Mouse (Mus musculus) lung, postnatal 0 days (tissue): ENCODE measurements around the gene Dmp1. TPM values are rescaled to one million over a fixed set of nuclear protein-coding genes. Genes with fewer than 3 reads are reported as not detected.
A peak's percentile ranks its signal among the peaks of the same experiment; 100 is the strongest.

Source experiments
- ATAC-seq: fragments of 200-750 bp; cut with Nextera tagmentation; 2 replicates; pipeline ENCODE4 v1.8.0; 2017; ENCODE audit warnings: moderate library complexity
- DNase-seq: peaks from one replicate; pipeline ENCODE4 v3.0.0-alpha.2; 2016; ENCODE audit warnings: low spot score
- H3K27ac ChIP-seq: fragments of 300-500 bp; sonication (generic); 2 replicates; pipeline ENCODE4 v1.5.1; 2014; ENCODE audit warnings: antibody characterized with exemption, mild to moderate bottlenecking, low read length, mixed read lengths
- H3K27me3 ChIP-seq: fragments of 300-500 bp; sonication (generic); replicated peaks from 2 replicates; pipeline ENCODE4 v1.6.1; 2014; ENCODE audit warnings: low read length, mixed read lengths; ENCODE audit not compliant: insufficient read depth
- H3K36me3 ChIP-seq: fragments of 300-500 bp; sonication (generic); 2 replicates; pipeline ENCODE4 v1.6.1; 2014; ENCODE audit warnings: low read length, mixed read lengths; ENCODE audit not compliant: insufficient read depth
- H3K4me1 ChIP-seq: fragments of 300-500 bp; sonication (generic); 2 replicates; pipeline ENCODE4 v1.6.1; 2014; ENCODE audit warnings: antibody characterized with exemption, low read depth, low read length, mixed read lengths; ENCODE audit not compliant: insufficient read depth
- H3K4me2 ChIP-seq: fragments of 300-500 bp; sonication (generic); replicated peaks from 2 replicates; pipeline ENCODE4 v1.6.1; 2014; ENCODE audit warnings: low read depth, mild to moderate bottlenecking, low read length, moderate library complexity, mixed read lengths
- H3K4me3 ChIP-seq: fragments of 300-500 bp; sonication (generic); 2 replicates; pipeline ENCODE4 v1.5.1; 2014; ENCODE audit warnings: low read depth, low read length
- H3K9ac ChIP-seq: fragments of 300-500 bp; sonication (generic); replicated peaks from 2 replicates; pipeline ENCODE4 v1.6.1; 2014; ENCODE audit warnings: low read depth, mild to moderate bottlenecking
- H3K9me3 ChIP-seq: fragments of 300-500 bp; sonication (generic); 2 replicates; pipeline ENCODE4 v1.6.1; 2016; ENCODE audit warnings: low read length, mixed read lengths
- CTCF ChIP-seq: IDR thresholded peaks from 2 replicates; pipeline ENCODE4 v1.5.1; 2016; ENCODE audit warnings: antibody characterized with exemption, mild to moderate bottlenecking
- EP300 ChIP-seq: IDR thresholded peaks from 2 replicates; pipeline ENCODE4 v1.6.1; 2016; ENCODE audit warnings: antibody characterized with exemption, mild to moderate bottlenecking, control low read depth
- WGBS: fragments of 180-500 bp; shearing (Covaris S2); extraction: QIAGEN DNeasy Blood & Tissue Kit; methylation state at CpG from one replicate; pipeline ENCODE4 v1.1.7; 2014; 5-methylcytosine and 5-hydroxymethylcytosine counted together
- polyA plus RNA-seq: library from polyadenylated mRNA; unstranded; fragments of >200 nt; fragmentation: Nextera tagmentation; extraction: Ambion mirVana; gene quantifications from 2 replicates; pipeline ENCODE4 v1.2.1, GENCODE M21; 2015

The Dmp1 gene
- polyA plus RNA-seq, 1 experiment from 2014 or later, result 0.05 TPM

DNA sequence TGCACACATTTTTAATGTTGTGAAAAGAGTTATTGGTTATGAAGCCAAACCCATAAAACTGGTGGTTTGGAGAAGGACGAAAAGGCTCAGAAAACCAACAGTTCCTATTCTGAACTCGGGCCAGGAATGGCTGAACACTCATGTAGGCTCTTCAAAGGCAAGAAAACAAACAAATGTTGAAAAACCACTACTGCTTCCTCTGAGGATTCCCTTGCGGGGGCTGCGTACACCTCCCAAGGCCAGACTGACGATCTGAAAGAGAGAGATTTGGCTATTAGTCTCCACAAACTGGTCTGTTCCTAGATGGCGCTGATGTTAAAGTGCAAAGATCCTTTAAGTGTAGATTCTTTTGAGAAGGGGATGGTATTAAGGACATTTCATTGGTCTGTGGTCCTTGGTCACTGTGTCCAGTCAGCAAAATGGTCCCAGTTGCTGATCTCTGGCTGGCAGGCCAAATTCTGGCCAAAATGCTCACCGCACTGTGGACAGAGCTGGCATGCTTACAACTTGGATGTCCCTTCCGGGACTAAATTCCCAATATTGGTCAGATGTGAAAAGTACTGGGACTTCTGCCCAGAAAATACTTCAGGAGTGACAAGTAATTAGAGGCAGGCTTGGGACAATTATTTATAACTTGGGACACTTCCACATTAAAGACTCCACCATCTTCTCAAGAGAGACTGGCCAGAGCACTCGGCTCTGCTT is 37.4 kb downstream of the Dmp1 start:
- Histone ChIP-seq H3K36me3 (no peaks in the 10 kb centered on the region), H3K9ac (no peak overlapping the region), H3K4me1 (no peaks in the 10 kb centered on the region), H3K27ac (peak overlapping the region; percentile 45; the same call in 1 of the 2 replicates), H3K27me3 (no peaks in the 10 kb centered on the region), H3K9me3 (no peaks in the 10 kb centered on the region), H3K4me2 (no peak overlapping the region), H3K4me3 (no peak overlapping the region)
- DNase-seq, result peak; percentile 64
- ATAC-seq, result peak; percentile 49
- 38% methylated on average over 9 of the region's 9 CpGs for WGBS
- TF ChIP-seq CTCF, result peak; percentile 8; the same call in 1 of the 2 replicates
- 0 out of 2 replicates have a peak, but pooled peaks have one; percentile 15 for TF ChIP-seq EP300

DNA sequence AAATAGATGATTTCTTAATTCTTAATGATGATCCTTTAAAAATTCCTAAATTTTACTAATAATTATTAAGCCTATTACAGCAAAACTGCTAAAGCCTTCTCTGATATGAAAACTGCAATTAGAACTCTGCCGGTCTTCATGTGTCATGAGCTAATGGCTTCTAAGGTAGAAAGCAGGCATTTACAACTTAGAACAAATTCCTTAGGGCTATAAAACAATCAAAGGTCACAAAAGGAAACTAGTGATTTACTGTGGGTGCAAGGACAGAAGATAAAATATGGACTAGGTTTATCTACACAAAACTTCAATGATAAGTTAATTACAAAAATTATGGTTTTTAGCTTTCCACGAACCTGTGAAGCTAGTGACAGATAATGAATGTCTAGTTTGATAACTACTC is 41.8 kb downstream of the Dmp1 start:
- Histone ChIP-seq H3K9me3 (no peaks in the 10 kb centered on the region), H3K27ac (no peak overlapping the region), H3K4me2 (no peak overlapping the region), H3K4me1 (no peaks in the 10 kb centered on the region), H3K4me3 (no peak overlapping the region), H3K27me3 (no peaks in the 10 kb centered on the region), H3K36me3 (no peaks in the 10 kb centered on the region), H3K9ac (no peak overlapping the region)
- no peak for TF ChIP-seq EP300
- TF ChIP-seq CTCF, result no peak
- no peak for ATAC-seq
- no peak for DNase-seq
- 71% methylated on average over 2 of the region's 2 CpGs for WGBS

DNA sequence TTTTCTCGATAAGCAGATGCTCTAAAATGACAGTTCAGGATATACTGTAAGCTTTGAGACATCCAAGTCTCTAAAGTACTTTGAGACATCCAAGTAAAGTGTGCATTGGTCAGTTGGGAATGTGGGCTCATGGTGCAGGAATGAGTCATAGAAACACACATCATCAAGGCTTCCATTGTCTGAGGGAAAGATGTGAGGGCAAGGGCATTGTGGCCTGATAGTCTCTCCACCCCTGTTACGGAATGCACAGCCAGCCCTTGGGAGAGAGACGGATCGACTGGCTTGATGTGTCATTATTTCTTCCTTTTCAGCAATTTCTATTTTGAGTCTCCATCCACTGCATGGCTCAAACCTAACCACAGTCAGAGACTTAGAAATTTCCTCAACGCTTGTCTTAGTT is 49.4 kb downstream of the Dmp1 start:
- Histone ChIP-seq H3K4me1 (no peaks in the 10 kb centered on the region), H3K27ac (no peak overlapping the region), H3K9ac (no peak overlapping the region), H3K36me3 (no peaks in the 10 kb centered on the region), H3K9me3 (no peaks in the 10 kb centered on the region), H3K4me2 (no peak overlapping the region), H3K4me3 (no peak overlapping the region), H3K27me3 (no peaks in the 10 kb centered on the region)
- ATAC-seq, result no peak
- TF ChIP-seq CTCF (no peak), EP300 (no peak)
- DNase-seq, result no peak
- WGBS, result 77% methylated on average over 5 of the region's 5 CpGs

DNA sequence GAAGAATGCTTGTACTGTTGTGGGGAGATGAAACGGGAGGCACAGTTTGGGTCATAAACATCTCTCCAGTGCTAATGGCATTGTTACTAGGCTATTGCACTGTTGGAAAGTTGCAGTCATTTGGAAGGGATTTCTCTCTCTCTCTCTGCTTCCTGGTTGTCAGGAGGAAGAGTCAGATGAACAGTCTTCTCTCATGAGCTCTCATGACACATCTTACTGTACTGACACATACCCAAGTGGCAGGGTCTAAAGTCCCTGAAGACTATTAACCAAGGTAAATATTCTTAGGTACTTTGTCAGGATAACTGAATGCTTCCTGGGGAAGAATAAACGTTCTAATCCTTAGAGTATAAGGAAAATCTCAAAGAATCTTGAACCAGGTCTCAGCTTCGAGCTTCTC is 54.2 kb downstream of the Dmp1 start:
- Histone ChIP-seq H3K36me3 (no peaks in the 10 kb centered on the region), H3K27me3 (no peaks in the 10 kb centered on the region), H3K9me3 (no peaks in the 10 kb centered on the region), H3K4me3 (no peak overlapping the region), H3K4me2 (no peak overlapping the region), H3K27ac (no peak overlapping the region), H3K4me1 (no peaks in the 10 kb centered on the region), H3K9ac (no peak overlapping the region)
- no peak for DNase-seq
- 64% methylated on average over 3 of the region's 3 CpGs for WGBS
- TF ChIP-seq EP300, result no peak
- TF ChIP-seq CTCF, result no peak
- ATAC-seq, result no peak

DNA sequence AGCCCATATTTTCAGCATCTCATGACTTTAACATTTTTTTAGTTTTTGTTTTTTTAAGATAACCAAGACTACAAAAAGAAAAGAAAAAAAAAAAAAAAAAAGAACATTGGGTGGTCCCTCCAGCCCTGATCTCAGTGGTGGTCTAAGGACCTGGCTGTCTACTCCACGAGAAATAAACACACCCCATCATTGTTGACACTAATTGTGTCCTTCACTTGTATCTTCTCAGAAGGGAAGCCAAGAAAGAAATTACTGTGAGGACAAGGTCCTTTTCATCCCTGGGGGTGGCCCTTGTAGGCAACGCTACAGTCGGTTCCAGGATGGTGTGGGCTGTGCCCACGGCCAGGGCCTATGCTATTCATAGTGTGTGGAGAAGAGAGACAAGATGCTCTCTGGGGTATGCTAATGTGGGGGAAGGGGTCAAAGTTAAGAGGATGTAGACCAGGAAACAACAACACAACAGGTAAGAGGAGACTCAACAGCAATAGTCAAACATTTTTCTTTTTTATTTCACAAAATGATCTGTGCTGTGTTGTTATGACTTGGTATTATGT is 59.6 kb downstream of the Dmp1 start:
- Histone ChIP-seq H3K4me2 (no peak overlapping the region), H3K4me1 (no peaks in the 10 kb centered on the region), H3K36me3 (no peaks in the 10 kb centered on the region), H3K27ac (no peak overlapping the region), H3K9me3 (no peaks in the 10 kb centered on the region), H3K27me3 (no peaks in the 10 kb centered on the region), H3K9ac (no peak overlapping the region), H3K4me3 (no peak overlapping the region)
- 56% methylated on average over 4 of the region's 4 CpGs for WGBS
- no peak for ATAC-seq
- no peak for DNase-seq
- TF ChIP-seq EP300, result no peak
- no peak for TF ChIP-seq CTCF

DNA sequence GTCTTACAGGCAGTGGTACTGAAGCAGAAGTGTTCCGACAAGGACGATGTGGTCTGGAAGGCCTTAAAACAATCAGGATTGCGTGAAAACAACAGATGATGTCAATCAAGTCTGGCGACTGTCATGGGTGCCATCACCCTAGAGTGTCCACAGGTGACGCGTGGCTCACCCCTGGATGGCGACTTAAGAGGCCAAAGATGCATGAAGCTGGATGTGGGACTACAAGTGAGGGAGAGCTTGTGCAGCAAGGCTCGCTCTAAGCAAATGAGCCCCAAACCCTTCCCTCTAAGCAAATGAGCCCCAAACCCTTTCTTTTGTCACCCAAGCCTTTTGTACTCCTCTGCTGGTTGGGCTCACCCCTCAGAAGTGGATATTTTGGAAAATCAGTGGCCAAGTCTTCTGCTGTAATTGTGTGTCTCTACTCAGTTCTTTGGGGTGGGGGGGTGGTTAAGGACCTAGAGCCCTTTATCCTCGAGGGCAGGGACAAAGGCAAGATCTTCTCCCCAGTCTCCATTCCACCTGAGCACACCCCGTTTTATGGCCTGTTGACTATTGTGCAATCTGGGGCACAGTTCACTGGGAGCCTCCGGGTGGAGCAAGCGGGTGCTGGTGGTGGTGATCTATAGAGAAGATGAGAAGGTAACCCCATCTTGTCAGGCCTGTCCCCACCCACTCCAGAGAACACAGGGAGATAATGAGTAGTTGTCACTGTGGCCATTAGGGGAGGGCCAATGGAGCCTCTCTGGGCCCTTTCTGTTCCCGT is 60.8 kb downstream of the Dmp1 start:
- no peak for ATAC-seq
- Histone ChIP-seq H3K4me2 (no peak overlapping the region), H3K9ac (no peak overlapping the region), H3K4me1 (no peaks in the 10 kb centered on the region), H3K9me3 (no peaks in the 10 kb centered on the region), H3K27me3 (no peaks in the 10 kb centered on the region), H3K36me3 (no peaks in the 10 kb centered on the region), H3K27ac (no peak overlapping the region), H3K4me3 (no peak overlapping the region)
- 90% methylated on average over 13 of the region's 13 CpGs for WGBS
- no peak for DNase-seq
- TF ChIP-seq EP300 (no peak), CTCF (no peak)

Other genes starting within 250 kb of the Dmp1 start
- 0.20 TPM in 1 of 2 replicates, not detected in the other for gene Hsd17b13, start 225.2 kb upstream of the Dmp1 start, polyA plus RNA-seq
- 15.9 and 17.8 TPM in 2 replicates for gene Hsd17b11, start 180.7 kb upstream of the Dmp1 start, polyA plus RNA-seq
- 58.8 and 66.0 TPM in 2 replicates for gene Nudt9, start 156.3 kb upstream of the Dmp1 start, polyA plus RNA-seq
- gene Gm17660, start 125.0 kb upstream of the Dmp1 start, polyA plus RNA-seq, result not detected in 2 replicates
- gene Sparcl1, start 88.9 kb upstream of the Dmp1 start, polyA plus RNA-seq, result 285 and 301 TPM in 2 replicates
- 0.02 TPM in 1 of 2 replicates, not detected in the other for gene Dspp, start 31.9 kb upstream of the Dmp1 start, polyA plus RNA-seq
- 0.37 and 1.2 TPM in 2 replicates for gene Ibsp, start 96.6 kb downstream of the Dmp1 start, polyA plus RNA-seq
- gene Mepe, start 122.7 kb downstream of the Dmp1 start, polyA plus RNA-seq, result not detected in 2 replicates
- 74.4 and 87.1 TPM in 2 replicates for gene Spp1, start 232.5 kb downstream of the Dmp1 start, polyA plus RNA-seq